Mouse (Mus musculus) bone marrow macrophage, adult 2 months (primary cell): ENCODE measurements around the gene Dusp27.

Source experiments
- CTCF ChIP-seq: IDR thresholded peaks from 2 replicates; pipeline ENCODE4 v1.5.1; 2012; ENCODE audit warnings: low read depth, mild to moderate bottlenecking, low read length, moderate library complexity
- POLR2A ChIP-seq: IDR thresholded peaks from 2 replicates; pipeline ENCODE4 v1.6.1; 2012; ENCODE audit warnings: mild to moderate bottlenecking, low read depth, low read length, borderline replicate concordance

GRCm38 (mm10) chr1:166132367-166132766, 4.6 kb upstream of the Dusp27 start:
- TF ChIP-seq CTCF (no peak), POLR2A (no peak)
